Mouse (Mus musculus) ES-Bruce4 (cell line): ENCODE results near the gene Foxl1. TPM values are rescaled to one million over a fixed set of nuclear protein-coding genes. Genes with fewer than 3 reads are reported as not detected.

Source experiments
- H3K27ac ChIP-seq: 2 replicates; pipeline ENCODE4 v1.5.1; 2012; ENCODE audit warnings: low read length, inconsistent platforms; ENCODE audit not compliant: insufficient read depth
- H3K27me3 ChIP-seq: 2 replicates; pipeline ENCODE4 v1.6.1; 2012; ENCODE audit warnings: mild to moderate bottlenecking, low read length, inconsistent platforms; ENCODE audit not compliant: control insufficient read depth, poor library complexity, insufficient read depth, severe bottlenecking
- H3K36me3 ChIP-seq: 2 replicates; pipeline ENCODE4 v1.6.1; 2012; ENCODE audit warnings: inconsistent platforms, mild to moderate bottlenecking, low read length, moderate library complexity; ENCODE audit not compliant: control insufficient read depth, poor library complexity, insufficient read depth, severe bottlenecking
- H3K4me1 ChIP-seq: one replicate; pipeline ENCODE4 v1.8.1; 2011; ENCODE audit warnings: low read length; ENCODE audit not compliant: control insufficient read depth, insufficient read depth
- H3K4me3 ChIP-seq: 2 replicates; pipeline ENCODE4 v1.5.1; 2011; ENCODE audit warnings: low read depth, mild to moderate bottlenecking, low read length
- H3K9ac ChIP-seq: 2 replicates; pipeline ENCODE4 v1.6.1; 2012; ENCODE audit warnings: low read depth, mild to moderate bottlenecking, inconsistent platforms; ENCODE audit not compliant: poor library complexity, severe bottlenecking
- H3K9me3 ChIP-seq: replicated peaks from 2 replicates; pipeline ENCODE4 v1.6.1; 2012; ENCODE audit warnings: mild to moderate bottlenecking, low read length, inconsistent platforms; ENCODE audit not compliant: control insufficient read depth, poor library complexity, insufficient read depth, severe bottlenecking
- CTCF ChIP-seq: IDR thresholded peaks from one replicate; pipeline ENCODE4 v1.8.1; 2011; ENCODE audit warnings: low read depth, low read length
- EP300 ChIP-seq: IDR thresholded peaks from 2 replicates; pipeline ENCODE4 v1.6.1; 2011; ENCODE audit warnings: low read depth, low read length; ENCODE audit not compliant: insufficient read depth
- POLR2A ChIP-seq: IDR thresholded peaks from one replicate; pipeline ENCODE4 v1.8.1; 2011; ENCODE audit warnings: low read length; ENCODE audit not compliant: insufficient read depth
- polyA plus RNA-seq: library from polyadenylated mRNA; stranded (reverse); fragments of >200 nt; gene quantifications from 2 replicates; pipeline ENCODE4 v1.2.4, GENCODE M21; 2011; ENCODE audit warnings: low read depth; ENCODE audit not compliant: missing spikeins, insufficient read depth, insufficient read length

Foxl1 gene
- polyA plus RNA-seq, 1 experiment = not detected

- Histone ChIP-seq H3K9ac (no peak overlapping the region), H3K4me3 (no peak overlapping the region)
- TF ChIP-seq POLR2A (no peak), EP300 (no peak), CTCF (no peak)
These were observed 7.0 kb upstream of the Foxl1 start for GRCm38 (mm10) chr8:121120456-121121419.

GRCm38 (mm10) chr8:121121704-121122103 lies 6.0 kb upstream of the Foxl1 start:
- no peak overlapping the region for H3K9ac ChIP-seq
- H3K27me3 ChIP-seq = peaks cover 44% of the 10 kb centered on the region
- H3K4me1 ChIP-seq = peaks cover 2% of the 10 kb centered on the region
- H3K27ac ChIP-seq = no peak overlapping the region
- H3K36me3 ChIP-seq = no peaks in the 10 kb centered on the region
- H3K4me3 ChIP-seq = no peak overlapping the region
- H3K9me3 ChIP-seq = peaks cover 6% of the 10 kb centered on the region; the same call in 1 of the 2 replicates
- TF ChIP-seq POLR2A (no peak), EP300 (no peak), CTCF (no peak)

More at GRCm38 (mm10) chr8:121120456-121121419, 7.0 kb upstream of the Foxl1 start:
- peaks cover 46% of the 10 kb centered on the region for H3K27me3 ChIP-seq
- H3K4me1 ChIP-seq = peaks cover 2% of the 10 kb centered on the region
- H3K36me3 ChIP-seq = no peaks in the 10 kb centered on the region
- peaks cover 6% of the 10 kb centered on the region; the same call in 1 of the 2 replicates for H3K9me3 ChIP-seq
- H3K27ac ChIP-seq = no peak overlapping the region

GRCm38 (mm10) chr8:121122368-121122767 lies 5.4 kb upstream of the Foxl1 start:
- H3K4me3 ChIP-seq = no peak overlapping the region
- H3K4me1 ChIP-seq = peaks cover 2% of the 10 kb centered on the region
- no peaks in the 10 kb centered on the region for H3K36me3 ChIP-seq
- no peak overlapping the region for H3K27ac ChIP-seq
- TF ChIP-seq CTCF (no peak), POLR2A (no peak), EP300 (no peak)
- no peak overlapping the region for H3K9ac ChIP-seq
- peaks cover 45% of the 10 kb centered on the region for H3K27me3 ChIP-seq
- peaks cover 6% of the 10 kb centered on the region; the same call in 1 of the 2 replicates for H3K9me3 ChIP-seq

- Histone ChIP-seq H3K4me1 (peaks cover 2% of the 10 kb centered on the region), H3K36me3 (no peaks in the 10 kb centered on the region), H3K9ac (no peak overlapping the region), H3K9me3 (peaks cover 6% of the 10 kb centered on the region; the same call in 1 of the 2 replicates), H3K27ac (no peak overlapping the region), H3K4me3 (no peak overlapping the region), H3K27me3 (peaks cover 45% of the 10 kb centered on the region)
- TF ChIP-seq CTCF = no peak
- TF ChIP-seq POLR2A = no peak
- no peak for TF ChIP-seq EP300
These were observed 4.6 kb upstream of the Foxl1 start for GRCm38 (mm10) chr8:121123113-121123512.

- no peaks in the 10 kb centered on the region for H3K36me3 ChIP-seq
- no peak overlapping the region for H3K9ac ChIP-seq
- peaks cover 2% of the 10 kb centered on the region for H3K4me1 ChIP-seq
- no peak overlapping the region for H3K4me3 ChIP-seq
- H3K27me3 ChIP-seq = peaks cover 38% of the 10 kb centered on the region
- TF ChIP-seq CTCF = no peak
- no peak for TF ChIP-seq EP300
- no peak for TF ChIP-seq POLR2A
- H3K27ac ChIP-seq = no peak overlapping the region
- peaks cover 6% of the 10 kb centered on the region; the same call in 1 of the 2 replicates for H3K9me3 ChIP-seq
These were observed 3.0 kb upstream of the Foxl1 start for GRCm38 (mm10) chr8:121124547-121125239.
